Mouse (Mus musculus) adrenal gland, postnatal 14 days (tissue): Measurements from ENCODE around the gene Nf1. TPM values are rescaled to one million over a fixed set of nuclear protein-coding genes. Genes with fewer than 3 reads are reported as not detected.
A peak's percentile ranks its signal among the peaks of the same experiment; 100 is the strongest.

Experiments
- DNase-seq: peaks from one replicate; pipeline ENCODE4 v3.0.0; 2021; ENCODE audit warnings: mixed read lengths
- total RNA-seq: library from RNA; stranded (reverse); gene quantifications from 2 replicates; pipeline ENCODE4 v1.2.3, GENCODE M21; 2021

Gene Nf1
- total RNA-seq, 1 experiment from 2014 or later: 62.3 TPM

- no peak for DNase-seq
Observed at GRCm38 (mm10) chr11:79528601-79529000, 189.1 kb downstream of the Nf1 start.

DNA sequence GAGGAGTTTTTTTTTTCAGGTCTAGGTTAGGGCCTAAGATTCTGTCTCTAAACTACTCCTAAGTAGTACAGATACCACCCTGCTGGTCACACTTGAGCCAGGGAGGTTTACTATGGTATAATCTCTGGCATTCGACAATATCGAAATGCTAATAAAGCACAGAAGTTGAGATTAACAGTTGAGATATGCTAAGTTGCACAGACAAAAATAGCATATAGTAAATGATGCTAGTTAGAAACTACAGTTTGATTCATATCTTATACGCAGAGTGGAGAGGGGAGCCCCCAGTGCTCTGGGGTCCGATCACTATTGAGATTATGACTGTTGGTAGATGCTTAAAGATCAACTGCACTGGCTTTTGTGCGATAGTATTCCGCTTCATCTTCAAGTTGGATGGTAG, 189.7 kb downstream of the Nf1 start:
- no peak for DNase-seq

DNA sequence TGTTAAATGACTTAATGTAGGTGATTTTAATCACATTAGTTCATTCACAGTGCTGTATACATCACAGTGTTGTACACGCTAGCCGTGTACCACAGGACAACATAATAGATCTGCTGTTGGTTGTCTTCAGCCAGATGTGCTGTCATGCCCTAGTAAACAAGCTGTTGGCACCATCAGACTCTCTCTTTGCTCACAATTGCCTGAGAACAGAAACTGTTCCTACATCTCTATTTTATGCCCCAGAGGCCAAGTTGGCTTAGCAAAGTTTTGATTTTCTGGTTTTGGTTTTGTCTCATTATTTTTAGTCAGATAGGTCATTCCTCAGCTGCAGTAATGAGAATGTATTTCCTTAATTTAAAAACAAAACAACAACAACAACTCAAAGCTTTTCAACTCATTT, 190.2 kb downstream of the Nf1 start:
- DNase-seq: no peak

DNA sequence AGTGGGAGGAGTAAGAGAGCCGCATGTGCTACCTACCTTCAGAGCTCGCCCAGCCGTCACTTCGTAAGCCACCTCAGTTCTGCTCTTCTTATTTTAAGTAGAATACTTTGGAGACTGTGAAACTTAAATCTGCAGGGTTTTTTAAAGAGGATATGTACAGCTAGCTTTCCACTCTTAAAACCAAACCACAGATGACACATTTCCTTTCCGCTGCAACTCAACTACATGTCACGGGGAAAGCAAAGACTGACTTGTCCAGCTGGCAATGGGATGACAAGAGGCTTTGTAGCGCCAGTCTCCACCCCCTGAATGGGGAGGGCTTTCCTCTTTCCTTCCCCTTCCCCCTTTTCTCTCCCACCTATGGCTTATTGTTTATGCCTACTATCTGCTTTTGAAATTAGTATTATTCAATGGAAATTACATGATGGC, 190.9 kb downstream of the Nf1 start, which contains the start of the genes Evi2 and Evi2a:
Evi2 (minus strand) TSS at position 257 of the 429 bp plus-strand sequence.
Evi2a (minus strand) TSS at position 277 of the 429 bp plus-strand sequence.
- DNase-seq: no peak

DNA sequence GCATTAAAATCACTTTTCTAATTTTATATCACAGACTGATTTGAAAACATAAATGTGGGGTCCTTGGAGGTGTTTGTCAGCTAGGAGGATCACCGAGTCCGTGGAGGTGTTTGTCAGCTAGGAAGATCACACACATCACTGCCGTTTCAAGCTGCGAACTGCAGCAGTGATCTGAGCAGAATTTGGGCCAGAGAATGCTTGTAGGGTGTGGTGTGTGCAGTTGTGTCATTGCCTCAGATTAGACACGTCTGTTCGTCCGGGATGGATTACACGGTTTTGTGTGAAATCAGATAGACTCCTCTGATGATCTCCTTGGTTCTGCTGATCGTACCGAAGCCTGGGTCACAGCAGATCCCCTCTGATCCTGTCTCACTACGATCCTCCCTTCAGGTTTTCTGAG, 191.3 kb downstream of the Nf1 start:
- no peak for DNase-seq

DNA sequence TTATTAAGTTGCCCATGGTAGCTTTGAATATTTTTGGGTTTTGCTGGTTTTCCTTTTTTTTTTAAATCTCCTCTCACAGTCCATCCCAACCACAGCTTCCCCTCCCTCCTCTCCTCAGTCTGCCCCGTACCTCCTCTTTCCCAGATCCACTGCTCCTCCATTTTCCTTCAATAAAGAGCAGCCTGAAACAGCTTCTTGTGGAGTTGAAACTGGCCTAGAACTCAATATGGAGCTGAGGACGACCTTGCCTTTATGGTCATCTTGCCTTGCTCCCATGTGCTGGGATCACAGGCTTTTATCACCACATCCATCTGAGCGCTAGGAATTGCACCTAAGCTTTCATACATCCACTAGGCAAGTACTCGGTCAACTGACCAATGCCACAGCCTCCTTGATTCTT, 192.0 kb downstream of the Nf1 start:
- no peak for DNase-seq

DNA sequence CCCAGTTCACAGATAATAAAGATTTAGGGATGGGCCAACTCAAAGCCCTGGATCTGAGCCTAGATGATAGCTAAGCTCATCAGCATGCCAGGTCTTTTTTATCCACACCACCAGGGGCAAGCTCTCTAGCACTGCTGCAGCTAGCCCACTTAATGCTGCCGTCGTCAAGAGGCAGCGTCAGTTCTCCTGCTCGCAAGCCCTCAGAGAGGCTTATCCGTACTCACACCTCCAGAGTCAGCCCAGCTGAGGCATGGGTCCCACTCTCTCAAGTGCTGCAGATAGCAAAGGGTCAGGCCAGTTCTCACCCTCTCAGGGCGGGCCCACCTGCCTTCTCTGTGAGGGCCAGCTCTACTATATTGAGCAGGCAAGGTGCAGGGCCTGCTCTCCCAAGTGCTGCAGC, 193.8 kb downstream of the Nf1 start:
- DNase-seq: no peak

- DNase-seq: peak; percentile 60
Observed at GRCm38 (mm10) chr11:79533950-79534690, 194.6 kb downstream of the Nf1 start.

DNA sequence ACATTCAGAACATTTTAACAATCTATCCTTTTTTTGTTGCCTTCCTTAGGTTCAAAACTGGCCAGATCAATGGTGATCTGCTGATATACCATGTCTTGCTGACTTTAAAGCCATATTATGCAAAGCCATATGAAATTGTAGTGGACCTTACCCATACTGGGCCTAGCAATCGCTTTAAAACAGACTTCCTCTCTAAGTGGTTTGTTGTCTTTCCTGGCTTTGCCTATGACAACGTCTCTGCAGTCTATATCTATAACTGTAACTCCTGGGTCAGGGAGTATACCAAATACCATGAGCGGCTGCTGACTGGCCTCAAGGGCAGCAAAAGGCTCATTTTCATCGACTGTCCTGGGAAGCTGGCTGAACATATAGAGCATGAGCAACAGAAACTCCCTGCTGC, 196.1 kb downstream of the Nf1 start:
- no peak for DNase-seq

GRCm38 (mm10) chr11:79536293-79536692, 196.8 kb downstream of the Nf1 start:
- no peak for DNase-seq

DNA sequence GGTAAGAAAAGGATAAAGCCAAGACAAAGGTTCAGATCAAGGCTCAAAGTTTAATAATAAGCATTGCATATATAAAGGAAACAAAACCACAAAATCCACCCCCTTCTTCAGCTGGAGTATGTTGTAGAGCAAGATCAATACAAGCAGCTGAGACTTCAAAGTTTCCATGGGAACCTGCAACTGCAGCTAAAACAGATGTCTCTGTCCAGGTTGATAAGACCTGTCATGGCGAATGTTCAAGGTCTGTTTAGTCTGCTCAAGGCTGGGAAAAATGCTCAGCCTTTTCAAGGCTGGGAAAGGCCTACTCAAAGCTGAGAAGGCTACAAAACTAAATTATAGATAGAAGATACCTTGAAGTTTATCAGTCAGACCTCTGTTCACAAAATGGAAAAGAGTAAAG, 213.1 kb downstream of the Nf1 start:
- no peak for DNase-seq

DNA sequence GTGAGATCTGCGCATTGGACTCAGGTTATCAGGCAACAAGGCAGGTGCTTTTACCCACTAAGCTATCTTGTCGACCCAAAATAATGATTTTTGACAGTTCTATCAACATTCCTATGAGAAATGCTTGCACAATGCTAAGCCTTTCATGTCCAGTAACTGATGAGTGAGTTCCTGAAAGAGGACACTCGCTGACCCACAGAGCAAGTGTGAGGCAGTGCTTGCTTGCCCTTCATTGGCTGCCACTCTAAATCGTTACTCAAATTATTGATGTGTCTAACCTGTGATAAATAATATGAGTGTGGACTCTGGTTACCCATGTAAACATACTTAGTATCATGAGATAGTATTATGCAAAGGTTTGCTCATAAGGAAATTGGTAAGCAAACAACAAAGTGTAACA, 221.0 kb downstream of the Nf1 start:
- DNase-seq: no peak

GRCm38 (mm10) chr11:79563493-79563892, 224.0 kb downstream of the Nf1 start:
- no peak for DNase-seq

- no peak for DNase-seq
Observed at GRCm38 (mm10) chr11:79566947-79567346, 227.5 kb downstream of the Nf1 start.

GRCm38 (mm10) chr11:79568197-79568911, 228.9 kb downstream of the Nf1 start:
- no peak for DNase-seq

DNA sequence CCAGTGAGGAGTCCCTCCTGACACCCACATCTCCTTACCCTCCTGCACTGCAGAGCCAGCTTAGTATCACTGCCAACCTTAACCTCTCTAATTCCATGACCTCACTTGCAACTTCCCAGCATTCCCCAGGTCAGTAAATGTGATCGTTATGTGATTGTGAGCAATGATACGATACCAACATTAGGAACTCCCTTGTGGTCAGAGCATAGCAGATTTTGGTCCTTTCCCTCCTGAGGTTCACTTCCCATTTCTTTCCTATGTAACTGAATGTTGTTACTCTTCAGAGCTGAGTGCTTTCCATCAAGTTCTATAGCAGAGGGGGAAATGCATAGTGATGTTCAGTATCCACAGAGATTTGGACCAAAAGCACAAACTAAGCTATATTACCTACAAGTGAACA, 230.8 kb downstream of the Nf1 start:
- no peak for DNase-seq

GRCm38 (mm10) chr11:79573836-79574235, 234.3 kb downstream of the Nf1 start:
- no peak for DNase-seq

DNA sequence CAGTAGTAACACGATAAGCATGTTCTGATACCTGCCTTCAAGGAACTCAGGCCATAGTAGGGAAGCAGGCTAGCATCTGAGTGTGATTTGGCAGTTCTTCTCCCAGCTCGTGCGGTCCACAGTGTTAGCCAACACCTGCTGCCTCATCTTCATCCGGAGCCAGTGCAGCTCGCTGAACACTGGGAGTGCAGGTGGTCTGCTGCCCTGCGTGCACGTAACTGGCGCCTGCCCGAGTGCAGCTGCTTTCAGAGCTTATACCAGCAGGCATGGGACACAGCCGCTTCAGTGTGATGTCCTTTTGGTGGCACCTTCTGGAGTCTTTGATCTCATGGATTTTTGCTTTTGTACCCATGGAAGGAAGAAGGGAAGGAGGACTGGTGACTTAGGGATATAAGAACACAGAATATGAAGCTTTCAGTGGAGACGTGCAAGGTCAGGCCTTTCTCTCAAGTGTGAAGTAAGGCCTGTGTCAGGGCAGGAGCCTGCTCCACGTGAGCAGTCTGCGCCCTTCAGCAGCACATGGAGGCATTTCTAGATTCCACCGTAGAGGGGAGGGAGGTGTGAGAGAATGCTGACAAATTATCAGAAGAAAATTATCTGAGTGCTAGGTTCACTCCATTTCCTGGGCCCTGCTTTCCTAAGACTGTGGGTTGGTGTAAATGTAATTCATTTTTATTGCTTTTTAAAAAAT, 236.0 kb downstream of the Nf1 start:
- DNase-seq: no peak

DNA sequence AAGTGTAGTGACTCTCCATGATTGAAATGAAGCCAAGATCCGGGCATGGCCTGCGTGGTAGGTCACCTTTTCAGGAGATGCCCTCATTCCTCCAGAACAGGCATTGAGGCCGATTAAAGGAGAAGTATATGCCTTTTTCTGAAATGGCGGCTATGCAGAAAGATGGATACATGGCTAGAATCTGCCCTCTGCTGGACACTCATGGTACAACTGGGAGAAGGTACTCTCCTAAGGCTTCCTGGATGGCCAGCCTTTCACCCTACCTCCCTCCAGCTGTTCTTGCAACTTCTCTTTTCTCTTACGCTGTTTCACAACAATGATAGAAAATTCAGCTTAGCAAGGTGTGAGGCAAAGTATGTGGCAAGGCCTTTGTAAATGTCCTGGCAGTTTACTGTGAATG, 238.2 kb downstream of the Nf1 start:
- DNase-seq: peak; percentile 82

DNA sequence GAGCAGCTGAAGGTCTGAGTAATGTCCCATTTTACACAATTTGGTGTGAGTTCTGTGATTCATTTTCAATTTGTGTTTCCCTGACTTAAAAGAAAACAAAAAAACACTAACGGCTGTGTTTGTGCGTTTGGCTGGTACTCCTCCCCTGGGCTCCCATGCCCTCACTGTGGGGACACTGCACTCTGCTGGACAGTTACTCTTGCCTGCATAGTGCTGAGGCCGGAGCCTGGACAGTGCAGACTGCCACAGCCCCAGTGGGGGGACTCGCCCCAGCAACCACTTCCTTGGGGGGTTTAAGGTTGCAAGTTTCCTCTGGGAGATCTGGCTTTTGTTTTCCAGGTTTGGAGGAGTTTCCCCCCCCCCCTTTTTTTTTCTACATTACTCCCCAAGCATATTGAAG, 241.2 kb downstream of the Nf1 start:
- DNase-seq: peak; percentile 30

- DNase-seq: no peak
Observed at GRCm38 (mm10) chr11:79581257-79581656, 241.8 kb downstream of the Nf1 start.

GRCm38 (mm10) chr11:79584191-79584590, 244.7 kb downstream of the Nf1 start:
- peak; percentile 77 for DNase-seq
